Mouse (Mus musculus) stomach, embryonic 14.5 days (tissue): ENCODE results near the gene Slc13a3. TPM values are rescaled to one million over a fixed set of nuclear protein-coding genes. Genes with fewer than 3 reads are reported as not detected.

ENCODE experiments used
- ATAC-seq: fragments of 200-750 bp; cut with Nextera tagmentation; 2 replicates; pipeline ENCODE4 v1.8.0; 2017; ENCODE audit warnings: low read depth, moderate TSS enrichment; ENCODE audit not compliant: insufficient number of reproducible peaks, insufficient read depth, low FRiP score
- H3K27ac ChIP-seq: fragments of 300-500 bp; sonication (generic); 2 replicates; pipeline ENCODE4 v1.5.1; 2014; ENCODE audit warnings: mild to moderate bottlenecking, low read length, moderate library complexity, mixed read lengths
- H3K27me3 ChIP-seq: fragments of 300-500 bp; sonication (generic); 2 replicates; pipeline ENCODE4 v1.6.1; 2014; ENCODE audit warnings: low read length, control low read depth, mixed read lengths; ENCODE audit not compliant: control insufficient read depth, insufficient read depth
- H3K36me3 ChIP-seq: fragments of 300-500 bp; sonication (generic); 2 replicates; pipeline ENCODE4 v1.6.1; 2014; ENCODE audit warnings: mild to moderate bottlenecking, control low read depth, low read length, moderate library complexity, mixed read lengths; ENCODE audit not compliant: control insufficient read depth, insufficient read depth
- H3K4me1 ChIP-seq: fragments of 300-500 bp; sonication (generic); 2 replicates; pipeline ENCODE4 v1.6.1; 2014; ENCODE audit warnings: low read length, control low read depth, mixed read lengths; ENCODE audit not compliant: control insufficient read depth, insufficient read depth
- H3K4me2 ChIP-seq: fragments of 300-500 bp; sonication (generic); replicated peaks from 2 replicates; pipeline ENCODE4 v1.6.1; 2014; ENCODE audit warnings: low read depth, low read length, control low read depth
- H3K4me3 ChIP-seq: fragments of 300-500 bp; sonication (generic); 2 replicates; pipeline ENCODE4 v1.5.1; 2014; ENCODE audit warnings: low read depth, low read length, control low read depth
- H3K9ac ChIP-seq: fragments of 300-500 bp; sonication (generic); replicated peaks from 2 replicates; pipeline ENCODE4 v1.6.1; 2014; ENCODE audit warnings: low read depth, mild to moderate bottlenecking, control low read depth, low read length, moderate library complexity, mixed read lengths
- H3K9me3 ChIP-seq: fragments of 300-500 bp; sonication (generic); 2 replicates; pipeline ENCODE4 v1.6.1; 2016; ENCODE audit warnings: low read depth, low read length, control low read depth; ENCODE audit not compliant: control insufficient read depth
- WGBS: fragments of 180-500 bp; shearing (Covaris S2); extraction: QIAGEN DNeasy Blood & Tissue Kit; methylation state at CpG from one replicate; pipeline ENCODE4 v1.1.7; 2014; 5-methylcytosine and 5-hydroxymethylcytosine counted together
- polyA plus RNA-seq: library from polyadenylated mRNA; unstranded; fragments of >200 nt; fragmentation: Nextera tagmentation; extraction: Ambion mirVana; gene quantifications from 2 replicates; pipeline ENCODE4 v1.2.1, GENCODE M21; 2014

Slc13a3 gene
- polyA plus RNA-seq, 1 experiment from 2014 or later, result 0.38 TPM

DNA sequence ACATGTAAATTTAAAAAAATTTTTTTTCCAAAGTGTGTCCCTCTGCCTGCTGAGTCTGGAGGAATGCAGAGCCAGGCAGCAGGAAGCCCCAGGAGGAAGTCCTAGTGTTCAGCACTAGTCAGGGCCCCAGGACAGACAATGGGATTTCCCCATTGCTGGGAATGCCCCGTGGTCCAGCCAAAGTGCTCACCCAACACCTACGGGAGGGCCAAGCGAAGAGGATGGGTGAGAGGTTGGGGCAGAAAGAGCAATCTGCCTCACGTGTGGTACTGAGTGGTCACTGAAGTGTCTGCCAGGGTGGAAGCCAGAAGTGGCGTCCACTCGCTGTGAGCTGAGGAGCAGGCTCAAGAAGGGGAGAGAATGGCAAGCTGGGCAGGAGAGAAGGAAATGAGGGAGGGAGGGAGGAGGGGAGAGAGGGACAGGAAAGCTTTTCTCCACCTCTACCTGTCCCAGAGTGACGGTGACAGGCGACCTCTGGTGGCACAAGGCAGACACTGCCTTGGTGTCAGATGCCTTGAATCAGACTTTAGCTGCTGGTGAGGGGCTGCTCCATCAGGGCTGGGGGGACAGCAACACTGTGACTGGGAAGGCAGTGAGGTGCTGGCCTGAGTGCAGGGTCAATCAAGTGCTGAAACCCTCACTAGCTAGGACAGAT lies 14.0 kb upstream of the Slc13a3 start:
- H3K9ac ChIP-seq, result no peak overlapping the region
- H3K4me3 ChIP-seq, result no peak overlapping the region
- WGBS, result 24% methylated on average over 8 of the region's 8 CpGs
- no peak overlapping the region for H3K27ac ChIP-seq
- H3K27me3 ChIP-seq, result no peaks in the 10 kb centered on the region
- H3K4me1 ChIP-seq, result peaks cover 3% of the 10 kb centered on the region; the same call in 1 of the 2 replicates
- H3K9me3 ChIP-seq, result no peaks in the 10 kb centered on the region
- no peak overlapping the region for H3K4me2 ChIP-seq
- H3K36me3 ChIP-seq, result peaks cover 22% of the 10 kb centered on the region; the same call in 1 of the 2 replicates
- 0 out of 2 replicates have a peak, but pooled peaks have one; percentile 47 for ATAC-seq

DNA sequence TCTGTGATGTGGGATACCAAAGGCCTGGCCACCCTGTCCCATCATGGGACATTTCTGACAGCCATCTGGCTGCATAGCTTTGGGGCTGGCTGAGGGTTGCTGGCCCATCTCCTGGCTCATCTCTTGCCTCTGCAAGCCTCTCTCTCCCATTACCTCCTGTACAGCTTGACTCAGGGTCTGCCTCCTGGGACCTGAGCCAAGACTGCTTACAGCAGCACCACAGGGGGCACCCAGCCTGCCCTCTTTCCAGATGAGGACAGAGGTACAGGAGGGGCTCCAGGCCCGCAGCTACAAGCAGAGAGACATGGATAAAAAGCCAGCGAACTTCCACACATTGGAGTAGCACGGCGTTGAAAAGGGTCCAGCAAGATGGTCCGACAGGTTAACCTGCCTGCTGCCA lies 13.4 kb upstream of the Slc13a3 start:
- Histone ChIP-seq H3K27me3 (no peaks in the 10 kb centered on the region), H3K4me2 (no peak overlapping the region), H3K9ac (no peak overlapping the region), H3K4me3 (no peak overlapping the region), H3K36me3 (peaks cover 22% of the 10 kb centered on the region; the same call in 1 of the 2 replicates), H3K4me1 (0 out of 2 replicates have a peak, but pooled peaks cover 2% of the 10 kb centered on the region), H3K9me3 (no peaks in the 10 kb centered on the region), H3K27ac (no peak overlapping the region)
- ATAC-seq, result no peak
- WGBS, result 74% methylated on average over 5 of the region's 5 CpGs

DNA sequence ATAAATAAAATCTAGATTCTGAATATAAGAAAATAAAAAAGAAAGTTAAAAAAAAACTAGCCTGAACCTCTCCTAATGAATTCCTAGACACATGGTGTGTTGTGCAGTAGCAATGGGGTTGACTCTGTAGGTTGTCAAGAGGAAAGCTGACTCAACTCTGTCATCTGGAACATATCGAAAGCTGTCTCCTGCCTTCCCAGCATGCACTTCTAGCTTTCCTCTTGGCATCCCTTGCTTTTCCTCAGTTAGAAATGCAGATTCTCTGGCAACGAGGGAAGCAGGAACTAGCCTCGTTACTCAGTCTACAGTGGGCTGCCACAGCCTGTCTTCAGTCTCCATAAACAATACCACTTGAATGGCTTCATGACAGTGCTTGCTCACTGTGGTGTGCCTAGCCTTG lies 12.8 kb upstream of the Slc13a3 start:
- Histone ChIP-seq H3K9ac (no peak overlapping the region), H3K36me3 (peaks cover 21% of the 10 kb centered on the region; the same call in 1 of the 2 replicates), H3K4me1 (0 out of 2 replicates have a peak, but pooled peaks cover 2% of the 10 kb centered on the region), H3K4me2 (no peak overlapping the region), H3K9me3 (no peaks in the 10 kb centered on the region), H3K4me3 (no peak overlapping the region), H3K27ac (no peak overlapping the region), H3K27me3 (no peaks in the 10 kb centered on the region)
- ATAC-seq, result no peak
- 80% methylated on average over 3 of the region's 3 CpGs for WGBS

DNA sequence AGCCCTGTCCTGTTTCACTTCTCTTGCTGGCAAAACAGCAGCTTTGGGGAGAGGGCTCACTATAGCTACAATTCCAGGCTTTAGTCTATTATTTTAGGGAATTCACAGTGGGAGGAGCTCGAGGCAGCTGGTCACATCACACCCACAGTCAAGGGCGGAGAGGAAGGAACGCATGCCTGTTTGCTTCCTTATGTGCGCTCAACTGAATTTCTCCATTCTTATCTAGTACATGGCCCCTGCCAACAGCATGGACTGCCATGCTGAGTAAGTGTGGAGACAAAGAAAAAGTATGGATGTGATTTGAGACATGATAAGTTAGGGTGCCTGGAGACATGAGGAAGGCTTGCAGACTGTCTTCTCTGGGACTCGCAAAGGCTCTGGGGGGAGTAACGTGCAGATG lies 11.1 kb upstream of the Slc13a3 start:
- WGBS, result 48% methylated on average over 6 of the region's 6 CpGs
- no peak overlapping the region for H3K4me2 ChIP-seq
- H3K4me3 ChIP-seq, result no peak overlapping the region
- no peak for ATAC-seq
- no peak overlapping the region for H3K27ac ChIP-seq
- 0 out of 2 replicates have a peak, but pooled peaks cover 2% of the 10 kb centered on the region for H3K4me1 ChIP-seq
- H3K27me3 ChIP-seq, result no peaks in the 10 kb centered on the region
- H3K9ac ChIP-seq, result no peak overlapping the region
- H3K36me3 ChIP-seq, result peaks cover 6% of the 10 kb centered on the region; the same call in 1 of the 2 replicates
- no peaks in the 10 kb centered on the region for H3K9me3 ChIP-seq

DNA sequence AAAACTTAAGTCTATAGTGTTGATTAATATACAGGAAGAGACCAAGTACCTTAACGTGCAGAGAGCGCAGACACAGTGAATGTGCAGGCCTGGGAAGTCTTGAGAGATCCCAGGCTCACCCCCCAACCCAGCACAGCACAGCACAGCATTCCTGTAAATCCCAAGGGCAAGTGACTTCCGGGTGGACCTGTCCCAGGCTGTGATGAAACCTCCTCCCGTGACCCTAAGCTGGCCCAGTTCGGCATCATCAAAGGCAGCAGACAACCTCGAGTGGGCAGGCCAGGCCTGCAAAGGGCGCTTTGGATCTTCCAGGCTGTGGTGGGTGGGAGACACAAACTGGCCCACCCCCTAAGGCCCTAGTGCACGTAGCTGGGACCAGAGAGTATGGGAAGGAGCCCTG lies 9.0 kb upstream of the Slc13a3 start:
- no peak overlapping the region for H3K27ac ChIP-seq
- no peaks in the 10 kb centered on the region for H3K36me3 ChIP-seq
- WGBS, result 48% methylated on average over 8 of the region's 8 CpGs
- 0 out of 2 replicates have a peak, but pooled peaks cover 2% of the 10 kb centered on the region for H3K4me1 ChIP-seq
- H3K4me3 ChIP-seq, result no peak overlapping the region
- H3K9me3 ChIP-seq, result no peaks in the 10 kb centered on the region
- no peak overlapping the region for H3K9ac ChIP-seq
- no peak for ATAC-seq
- no peak overlapping the region for H3K4me2 ChIP-seq
- H3K27me3 ChIP-seq, result no peaks in the 10 kb centered on the region

DNA sequence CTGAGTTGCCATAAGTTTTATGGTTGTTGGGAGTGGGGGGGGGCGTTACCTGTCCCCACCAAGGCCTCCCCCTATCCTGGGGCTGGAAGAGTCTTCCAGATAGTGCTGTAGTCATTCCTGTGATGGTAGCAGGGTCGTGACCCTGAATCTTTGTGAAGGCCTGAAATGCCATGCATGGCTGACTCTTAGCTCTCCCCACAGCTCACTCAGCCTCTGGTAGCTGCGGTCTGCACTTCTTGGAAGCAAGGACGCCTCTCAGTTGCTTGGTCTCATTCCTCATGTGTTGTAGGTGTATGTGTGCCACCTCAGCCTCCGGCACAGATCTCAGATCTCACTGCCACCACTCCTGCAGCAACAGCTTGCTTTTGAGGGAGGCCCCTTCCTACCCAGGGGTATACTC lies 2.8 kb upstream of the Slc13a3 start:
- WGBS, result 72% methylated on average over 5 of the region's 5 CpGs

DNA sequence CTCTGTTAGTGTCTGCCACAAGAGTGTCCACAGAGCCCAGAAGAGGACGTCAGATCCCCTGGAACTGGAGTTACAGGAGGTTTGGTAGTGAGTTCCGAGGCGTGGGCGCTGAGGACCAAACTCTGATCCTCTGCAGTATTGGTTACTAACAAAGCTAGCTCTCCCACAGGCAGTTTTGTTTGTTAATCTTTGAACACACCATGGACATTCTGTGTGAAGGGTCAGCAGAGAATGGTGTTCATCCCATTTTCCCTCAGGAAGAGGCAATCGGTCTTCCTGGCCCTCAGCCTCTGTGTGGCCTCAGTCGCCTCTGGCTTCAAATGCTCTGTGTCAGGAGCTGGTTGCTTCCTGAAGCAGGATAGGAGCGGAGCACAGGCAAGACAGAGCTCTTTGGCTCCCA lies 2.4 kb upstream of the Slc13a3 start:
- no peak overlapping the region for H3K4me2 ChIP-seq
- no peak overlapping the region for H3K27ac ChIP-seq
- no peak for ATAC-seq
- H3K27me3 ChIP-seq, result peaks cover 16% of the 10 kb centered on the region; the same call in 1 of the 2 replicates
- no peaks in the 10 kb centered on the region for H3K9me3 ChIP-seq
- no peaks in the 10 kb centered on the region for H3K36me3 ChIP-seq
- H3K4me3 ChIP-seq, result no peak overlapping the region
- 71% methylated on average over 7 of the region's 7 CpGs for WGBS
- H3K4me1 ChIP-seq, result no peaks in the 10 kb centered on the region
- no peak overlapping the region for H3K9ac ChIP-seq

More for the DNA sequence above, 2.8 kb upstream of the Slc13a3 start:
- H3K36me3 ChIP-seq, result no peaks in the 10 kb centered on the region
- no peak overlapping the region for H3K4me3 ChIP-seq
- H3K9me3 ChIP-seq, result no peaks in the 10 kb centered on the region
- H3K4me1 ChIP-seq, result no peaks in the 10 kb centered on the region
- H3K27me3 ChIP-seq, result peaks cover 16% of the 10 kb centered on the region; the same call in 1 of the 2 replicates
- no peak overlapping the region for H3K4me2 ChIP-seq
- no peak overlapping the region for H3K27ac ChIP-seq
- no peak overlapping the region for H3K9ac ChIP-seq
- no peak for ATAC-seq

DNA sequence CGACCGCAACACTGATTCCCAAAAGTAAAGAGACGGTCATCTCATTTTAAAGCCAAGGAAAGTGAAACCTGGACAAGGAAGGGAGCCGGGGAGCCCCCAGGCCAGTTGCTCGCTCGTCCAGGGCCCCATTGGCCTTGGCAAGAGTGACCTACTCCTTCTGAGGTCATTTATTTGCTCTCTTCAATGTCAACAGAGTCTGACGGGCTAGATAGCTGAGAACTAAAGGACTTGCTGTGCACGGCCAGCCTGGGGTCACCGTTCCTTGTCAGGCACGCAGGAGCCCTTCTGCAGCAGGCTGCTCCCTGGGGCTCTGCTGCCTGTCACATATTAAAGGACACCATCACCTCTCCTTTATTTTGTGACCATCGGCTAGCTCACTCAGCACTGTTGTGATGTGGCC lies 1.1 kb downstream of the Slc13a3 start:
- Histone ChIP-seq H3K4me3 (no peak overlapping the region), H3K4me1 (no peaks in the 10 kb centered on the region), H3K27me3 (peaks cover 16% of the 10 kb centered on the region; the same call in 1 of the 2 replicates), H3K27ac (no peak overlapping the region), H3K4me2 (no peak overlapping the region), H3K36me3 (no peaks in the 10 kb centered on the region), H3K9me3 (no peaks in the 10 kb centered on the region), H3K9ac (no peak overlapping the region)
- no peak for ATAC-seq
- 58% methylated on average over 11 of the region's 11 CpGs for WGBS
